Mouse (Mus musculus): Measurements from ENCODE around the gene Ube2o.

The Ube2o gene

GRCm38 (mm10) chr11:116543110-116543509 is 38.1 kb downstream of the Ube2o start:
- no peak for DNase-seq (ENCODE audit: low read depth, low spot score)

GRCm38 (mm10) chr11:116541183-116541582 is 40.1 kb downstream of the Ube2o start:
- DNase-seq (ENCODE audit: low read depth, low spot score): no peak

GRCm38 (mm10) chr11:116538142-116538735 is 43.0 kb downstream of the Ube2o start:
- DNase-seq (ENCODE audit: low read depth, low spot score): no peak

- no peak for DNase-seq (ENCODE audit: low read depth, low spot score)
These were observed 43.9 kb downstream of the Ube2o start for GRCm38 (mm10) chr11:116537388-116537787.

DNA sequence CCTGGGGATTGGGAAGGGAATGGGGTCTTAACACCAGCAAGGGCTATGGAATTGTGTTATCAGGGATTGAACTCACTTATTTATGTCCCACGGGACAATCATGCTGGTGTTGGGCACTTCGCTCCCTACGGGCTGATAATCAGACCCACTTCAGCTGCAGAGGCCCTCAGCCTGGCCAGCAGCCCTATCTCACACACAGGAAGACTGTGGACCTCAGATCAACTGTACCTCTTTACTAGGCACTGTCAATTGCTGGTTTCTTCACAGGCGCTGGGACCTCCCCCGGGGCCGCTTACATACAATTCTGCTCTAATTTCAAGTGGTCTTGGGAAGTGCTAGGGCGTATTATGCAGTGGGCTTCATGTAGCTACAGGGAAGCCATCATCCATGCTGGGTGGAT is 44.6 kb downstream of the Ube2o start:
- DNase-seq (ENCODE audit: low read depth, low spot score): no peak

GRCm38 (mm10) chr11:116534154-116534865 is 46.9 kb downstream of the Ube2o start:
- peak; percentile 82 for DNase-seq (ENCODE audit: low read depth, low spot score)

DNA sequence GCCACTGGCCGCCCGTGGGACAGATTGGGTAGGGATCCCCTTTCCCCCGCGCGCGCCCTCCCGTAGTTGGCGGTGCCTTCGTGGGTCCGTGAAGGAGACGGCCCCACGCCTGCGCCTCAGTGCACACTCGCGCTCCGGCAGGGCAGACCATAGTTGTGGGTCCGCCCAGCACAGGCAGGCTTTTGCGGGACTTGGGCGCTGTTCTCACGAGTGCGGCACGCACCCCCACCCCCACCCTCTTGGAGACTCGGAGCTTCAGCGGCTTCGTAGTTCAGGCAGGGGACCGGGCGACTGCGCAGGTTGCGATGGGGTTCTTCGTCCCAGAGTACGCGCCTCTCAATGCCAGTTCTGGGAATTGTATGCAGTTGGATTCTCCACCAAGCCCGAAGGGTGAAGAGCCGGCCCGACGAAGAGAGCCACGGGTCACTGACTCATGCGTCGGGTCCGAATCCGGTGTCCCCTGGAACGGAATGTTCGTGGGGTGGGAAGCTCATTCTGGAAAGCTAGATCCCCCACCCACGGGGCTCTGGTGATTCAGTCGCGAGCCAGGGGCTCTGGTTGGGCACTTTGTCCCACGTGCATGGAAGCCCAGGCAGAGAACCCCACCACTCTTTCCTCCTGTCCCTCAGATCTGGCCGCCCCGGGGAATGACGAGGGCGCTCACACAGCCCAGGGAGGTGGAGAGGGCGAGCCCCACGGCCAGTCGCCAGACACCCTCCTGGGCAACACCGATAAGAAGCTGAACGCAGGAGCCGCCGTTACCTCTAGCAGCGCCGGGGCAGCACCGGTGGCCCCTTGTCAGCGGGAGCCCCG is 47.7 kb downstream of the Ube2o start:
- DNase-seq (ENCODE audit: low read depth, low spot score): no peak

- DNase-seq (ENCODE audit: low read depth, low spot score): peak; percentile 38
These were observed 48.4 kb downstream of the Ube2o start for GRCm38 (mm10) chr11:116532810-116533338.

GRCm38 (mm10) chr11:116532262-116532809 is 48.9 kb downstream of the Ube2o start:
- DNase-seq (ENCODE audit: low read depth, low spot score): no peak

DNA sequence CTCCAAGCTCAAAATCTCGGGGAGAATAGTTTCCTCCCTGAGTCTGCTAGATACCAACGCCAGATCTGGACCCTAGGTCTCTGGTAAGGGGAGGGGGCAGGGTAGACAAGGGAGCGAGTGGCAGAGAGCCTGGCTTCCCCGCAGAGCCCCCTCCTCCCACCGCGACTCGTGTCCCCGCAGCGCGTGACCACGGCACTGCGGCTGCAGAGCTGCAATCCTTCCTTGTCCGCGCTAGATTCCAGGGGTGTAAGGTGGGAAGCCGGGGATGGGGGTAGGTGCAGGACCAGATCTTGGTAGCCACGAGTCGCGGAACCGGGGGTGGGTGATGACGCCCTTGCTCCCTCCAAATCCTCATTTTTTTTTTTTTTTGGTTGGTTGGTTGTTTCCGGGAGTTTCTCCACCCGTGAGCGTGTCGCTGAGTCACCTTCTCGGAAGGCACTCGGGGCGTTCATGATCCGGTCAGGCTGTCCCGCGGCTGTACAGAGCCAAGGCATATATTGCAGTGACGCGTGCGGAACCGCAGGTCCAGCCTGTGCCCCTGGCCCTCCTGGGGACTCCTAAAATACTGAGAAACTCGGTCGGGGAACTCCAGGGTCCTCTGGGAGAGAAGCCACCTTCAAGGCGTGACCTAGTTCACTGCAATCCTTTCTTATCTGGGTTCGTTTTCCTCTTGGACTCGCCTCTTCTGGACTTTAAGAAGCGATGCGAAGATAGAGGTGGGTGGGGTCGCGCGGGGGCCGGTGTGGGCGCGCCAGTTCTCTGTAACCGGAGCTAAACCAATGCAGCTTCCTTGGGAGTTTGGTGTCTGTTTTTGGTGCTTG is 49.7 kb downstream of the Ube2o start:
- DNase-seq (ENCODE audit: low read depth, low spot score): no peak

- DNase-seq (ENCODE audit: low read depth, low spot score): no peak
These were observed 50.8 kb downstream of the Ube2o start, which contains the start of gene Sphk1 for GRCm38 (mm10) chr11:116530187-116531147. Gene Sphk1 (plus strand): TSS chr11:116530925.

GRCm38 (mm10) chr11:116528636-116529320 is 52.5 kb downstream of the Ube2o start:
- DNase-seq (ENCODE audit: low read depth, low spot score): no peak

DNA sequence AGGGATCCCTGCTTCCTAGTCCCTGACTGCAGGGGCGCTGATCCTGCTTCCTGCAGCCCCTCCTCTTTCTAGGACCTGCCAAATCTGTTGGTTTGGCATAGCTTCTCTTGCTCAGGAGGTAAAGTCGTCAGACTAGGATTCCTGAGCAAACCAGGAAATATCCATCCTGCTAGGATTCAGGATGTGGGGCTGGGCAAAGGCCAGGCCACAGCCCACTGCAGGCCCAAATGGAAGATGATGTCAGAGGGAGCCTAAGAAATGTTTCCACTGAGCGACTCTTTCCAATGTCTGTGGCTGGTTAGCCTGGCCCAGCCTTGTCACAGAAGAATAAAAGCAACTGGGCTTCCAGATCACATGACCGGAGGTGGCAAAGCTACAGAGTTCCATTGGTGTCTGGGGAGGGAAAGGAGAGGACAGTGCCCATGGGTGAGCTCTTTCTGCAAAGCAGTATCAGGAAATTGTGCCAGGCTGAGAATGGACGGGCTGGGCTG is 57.5 kb downstream of the Ube2o start:
- no peak for DNase-seq (ENCODE audit: low read depth, low spot score)

GRCm38 (mm10) chr11:116522886-116523698 is 58.2 kb downstream of the Ube2o start:
- no peak for DNase-seq (ENCODE audit: low read depth, low spot score)

DNA sequence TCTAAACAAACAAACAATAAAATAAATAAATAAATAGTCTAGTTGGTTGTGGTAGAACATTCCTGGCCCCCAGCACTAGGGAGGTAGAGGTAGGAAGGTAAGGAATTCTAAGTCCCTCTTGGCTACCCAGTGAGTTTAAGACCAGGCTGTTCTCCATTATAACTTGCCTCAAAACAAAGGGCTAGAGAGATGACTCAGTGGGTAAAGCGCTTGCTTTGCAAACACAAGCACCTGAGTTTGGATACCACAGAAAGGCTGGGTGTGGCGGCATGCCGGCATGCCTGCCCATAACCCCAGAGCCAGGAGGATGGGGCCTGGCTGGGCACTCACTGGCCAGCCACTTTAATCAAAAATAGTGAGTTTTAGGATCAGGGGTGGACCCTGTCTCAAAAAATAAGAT is 59.2 kb downstream of the Ube2o start:
- no peak for DNase-seq (ENCODE audit: low read depth, low spot score)

GRCm38 (mm10) chr11:116521143-116521542 is 60.1 kb downstream of the Ube2o start:
- DNase-seq (ENCODE audit: low read depth, low spot score): no peak

DNA sequence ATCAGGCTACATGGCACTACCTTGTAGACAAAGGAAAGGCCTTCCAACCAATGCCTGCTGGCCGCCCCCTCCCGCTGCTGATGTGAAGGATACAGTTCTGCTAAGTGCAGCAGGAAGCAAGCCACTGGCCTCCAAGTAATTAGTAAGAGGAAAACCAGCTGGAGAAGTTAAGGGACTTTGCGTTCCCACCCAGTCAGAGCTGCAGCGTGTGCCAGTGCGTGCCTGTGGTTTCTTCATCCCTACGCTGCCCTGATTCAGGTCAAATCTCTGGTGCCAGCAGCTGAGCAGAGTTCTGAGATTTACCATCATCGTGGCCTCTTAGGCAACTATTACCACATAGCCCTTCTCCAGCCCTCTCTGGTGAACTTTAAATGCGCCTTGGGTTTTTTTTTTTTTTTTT is 62.8 kb downstream of the Ube2o start:
- DNase-seq (ENCODE audit: low read depth, low spot score): no peak

- no peak for DNase-seq (ENCODE audit: low read depth, low spot score)
These were observed 65.8 kb downstream of the Ube2o start for GRCm38 (mm10) chr11:116515330-116516020.

Data from forelimb bud, embryonic 11.5 days (tissue).